Mouse (Mus musculus): ENCODE measurements around the gene Stk17b. TPM values are rescaled to one million over a fixed set of nuclear protein-coding genes. Genes with fewer than 3 reads are reported as not detected.
A peak's percentile ranks its signal among the peaks of the same experiment; 100 is the strongest.
"Not testable (repeated sequence)": the region's sequence is repeated elsewhere in the genome, so short reads cannot be mapped to it uniquely, and the experiment has no call there.

The Stk17b gene
- polyA plus RNA-seq, 1 experiment from 2014 or later, result 8.8 TPM

DNA sequence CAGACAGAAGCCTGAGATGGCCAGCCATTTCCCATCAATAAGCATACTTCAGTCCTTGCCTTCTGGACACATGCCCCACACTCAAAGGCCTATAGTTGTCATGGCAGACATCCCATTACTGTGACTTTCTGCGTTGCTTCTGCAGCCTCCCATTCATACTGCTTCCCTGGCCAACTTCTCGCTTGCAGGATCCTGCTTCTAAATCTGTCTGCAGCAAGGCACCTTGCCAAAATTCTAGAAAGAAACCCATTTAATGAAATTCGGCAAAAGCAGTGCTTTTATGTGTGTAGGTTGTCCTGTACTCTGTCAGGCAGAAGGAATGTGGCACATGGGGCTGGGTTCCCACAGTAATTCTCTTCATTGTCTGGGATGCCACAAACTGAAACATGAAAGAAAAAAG is 71.6 kb downstream of the Stk17b start:
- not testable (repeated sequence) for H3K4me2 ChIP-seq (replicated peaks); ATAC-seq (ENCODE audit: low FRiP score); H3K4me1 ChIP-seq; H3K27ac ChIP-seq; H3K27me3 ChIP-seq; H3K4me3 ChIP-seq; H3K9ac ChIP-seq; H3K9me3 ChIP-seq (replicated peaks); H3K36me3 ChIP-seq
- WGBS, result 64% methylated on average over 3 of the region's 3 CpGs

DNA sequence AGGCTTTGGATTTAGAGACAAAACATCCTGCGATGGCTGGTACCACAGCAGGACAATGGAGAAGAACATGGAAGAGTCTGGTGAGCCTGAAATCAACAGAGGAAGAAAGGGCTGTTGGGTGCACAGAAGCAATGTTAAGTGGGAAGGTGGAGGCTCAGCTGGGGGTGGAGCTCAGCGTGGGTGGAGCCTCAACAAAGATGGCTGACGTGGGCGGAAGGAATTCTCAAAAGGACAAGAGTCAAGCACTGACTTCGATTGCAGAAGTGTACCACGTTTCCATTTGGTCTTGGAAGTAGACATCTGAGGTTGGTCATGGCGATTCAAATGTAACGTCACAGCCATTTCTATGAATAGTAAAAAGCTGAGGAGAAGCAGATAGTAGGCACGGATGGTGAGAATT is 74.0 kb downstream of the Stk17b start:
- Histone ChIP-seq H3K4me3 (no peak overlapping the region), H3K4me1 (peaks cover 5% of the 10 kb centered on the region; the same call in 1 of the 2 replicates), H3K36me3 (no peaks in the 10 kb centered on the region), H3K9me3 (replicated peaks) (no peaks in the 10 kb centered on the region), H3K9ac (no peak overlapping the region), H3K27me3 (no peaks in the 10 kb centered on the region), H3K4me2 (replicated peaks) (no peak overlapping the region), H3K27ac (no peak overlapping the region)
- 92% methylated on average over 9 of the region's 9 CpGs for WGBS
- ATAC-seq (ENCODE audit: low FRiP score), result no peak

- peak; percentile 17; the same call in 1 of the 2 replicates for ATAC-seq (ENCODE audit: low FRiP score)
- not testable (repeated sequence) for H3K9me3 ChIP-seq (replicated peaks); H3K27me3 ChIP-seq; H3K4me3 ChIP-seq; H3K4me1 ChIP-seq; H3K27ac ChIP-seq; H3K36me3 ChIP-seq; H3K9ac ChIP-seq
- 0 out of 2 replicates have a peak overlapping the region, but pooled peaks have one; percentile 4 for H3K4me2 ChIP-seq (replicated peaks)
- WGBS, result 62% methylated on average over 5 of the region's 5 CpGs
Measured at GRCm38 (mm10) chr1:53709602-53710001, 75.4 kb downstream of the Stk17b start.

GRCm38 (mm10) chr1:53706431-53707361 is 78.3 kb downstream of the Stk17b start, which contains the start of gene Dnah7a:
Gene Dnah7a (minus strand): TSS chr1:53706784.
- Histone ChIP-seq H3K9me3 (replicated peaks) (no peaks in the 10 kb centered on the region), H3K4me1 (peaks cover 5% of the 10 kb centered on the region; the same call in 1 of the 2 replicates), H3K27ac (peak within 1 kb of the TSS; percentile 66), H3K27me3 (no peaks in the 10 kb centered on the region), H3K36me3 (no peaks in the 10 kb centered on the region), H3K9ac (peak within 1 kb of the TSS; percentile 50), H3K4me3 (peak within 1 kb of the TSS; percentile 56), H3K4me2 (replicated peaks) (peak within 1 kb of the TSS; percentile 74)
- peak; percentile 88 for ATAC-seq (ENCODE audit: low FRiP score)
- 17% methylated on average over 42 of the region's 42 CpGs for WGBS

Other genes starting within 250 kb of the Stk17b start
- gene Dnah7a, start 78.4 kb downstream of the Stk17b start, polyA plus RNA-seq (2016; fragmentation: Nextera tagmentation; extraction: Ambion mirVana), result 5.9 and 6.9 TPM in 2 replicates

Measured in hindbrain, embryonic 12.5 days (tissue).